Mouse (Mus musculus) forebrain, postnatal 0 days (tissue): Measurements from ENCODE around the gene Ankrd44. TPM values are rescaled to one million over a fixed set of nuclear protein-coding genes. Genes with fewer than 3 reads are reported as not detected.

Source experiments
- ATAC-seq: fragments of 200-750 bp; cut with Nextera tagmentation; 2 replicates; pipeline ENCODE4 v1.8.0; 2017; ENCODE audit warnings: mild to moderate bottlenecking, moderate library complexity
- DNase-seq: peaks from one replicate; pipeline ENCODE4 v3.0.0-alpha.2; 2015
- H3K27ac ChIP-seq: fragments of 300-500 bp; sonication (generic); 2 replicates; pipeline ENCODE4 v1.5.1; 2014; ENCODE audit warnings: low read depth, mild to moderate bottlenecking, antibody characterized with exemption, low read length, moderate library complexity, mixed read lengths
- H3K27me3 ChIP-seq: fragments of 300-500 bp; sonication (generic); 2 replicates; pipeline ENCODE4 v1.6.1; 2014; ENCODE audit warnings: mild to moderate bottlenecking, low read length, mixed read lengths; ENCODE audit not compliant: insufficient read depth
- H3K36me3 ChIP-seq: fragments of 300-500 bp; sonication (generic); 2 replicates; pipeline ENCODE4 v1.6.1; 2014; ENCODE audit warnings: mild to moderate bottlenecking, moderate library complexity; ENCODE audit not compliant: insufficient read depth
- H3K4me1 ChIP-seq: fragments of 300-500 bp; sonication (generic); 2 replicates; pipeline ENCODE4 v1.6.1; 2014; ENCODE audit warnings: antibody characterized with exemption; ENCODE audit not compliant: insufficient read depth
- H3K4me2 ChIP-seq: fragments of 300-500 bp; sonication (generic); 2 replicates; pipeline ENCODE4 v1.6.1; 2014; ENCODE audit warnings: low read depth, mild to moderate bottlenecking, moderate library complexity
- H3K4me3 ChIP-seq: fragments of 300-500 bp; sonication (generic); 2 replicates; pipeline ENCODE4 v1.5.1; 2014; ENCODE audit warnings: low read depth, low read length, mixed read lengths
- H3K9ac ChIP-seq: fragments of 300-500 bp; sonication (generic); 2 replicates; pipeline ENCODE4 v1.6.1; 2014; ENCODE audit warnings: mild to moderate bottlenecking
- H3K9me3 ChIP-seq: fragments of 300-500 bp; sonication (generic); 2 replicates; pipeline ENCODE4 v1.6.1; 2016; ENCODE audit warnings: low read length
- CTCF ChIP-seq: sonication (generic); IDR thresholded peaks from 2 replicates; pipeline ENCODE4 v1.5.1; 2016; ENCODE audit warnings: antibody characterized with exemption, control low read depth, low read depth
- whole genome bisulfite sequencing: fragments of 180-500 bp; shearing (Covaris S2); extraction: QIAGEN DNeasy Blood & Tissue Kit; methylation state at CpG from one replicate; pipeline ENCODE4 v1.1.7; 2014; 5-methylcytosine and 5-hydroxymethylcytosine counted together
- polyA plus RNA-seq: library from polyadenylated mRNA; unstranded; fragments of >200 nt; fragmentation: Nextera tagmentation; extraction: Ambion mirVana; gene quantifications from 2 replicates; pipeline ENCODE4 v1.2.1, GENCODE M21; 2015
- total RNA-seq: library from RNA; depleted of rRNA; stranded (reverse); fragments of >200 nt; gene quantifications from 2 replicates; pipeline ENCODE4 v1.2.3, GENCODE M21; 2014

Gene Ankrd44
- total and polyA plus RNA-seq, 2 experiments from 2014 or later, result 12.8 to 88.1 TPM

GRCm38 (mm10) chr1:54809811-54810549 is 116.2 kb downstream of the Ankrd44 start:
- 86% methylated on average over 10 of the region's 10 CpGs for WGBS
- no peak for ATAC-seq

DNA sequence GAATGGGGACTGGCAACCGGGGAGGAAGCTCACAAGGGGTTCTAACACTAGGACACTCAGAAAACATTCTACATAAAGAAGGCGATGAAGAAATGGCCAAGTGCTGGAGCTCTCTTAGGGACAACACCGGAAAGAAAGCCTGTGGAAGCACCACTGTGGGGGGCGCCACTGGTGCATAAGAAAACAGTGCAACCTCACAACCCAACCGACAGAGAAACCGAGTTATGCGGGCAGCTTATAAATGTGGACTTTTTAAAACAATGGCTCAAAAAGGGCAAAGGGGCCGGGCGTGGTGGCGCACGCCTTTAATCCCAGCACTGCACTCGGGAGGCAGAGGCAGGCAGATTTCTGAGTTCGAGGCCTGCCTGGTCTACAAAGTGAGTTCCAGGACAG is 117.1 kb downstream of the Ankrd44 start:
- Histone ChIP-seq H3K4me1 (no peaks in the 10 kb centered on the region), H3K9ac (no peak overlapping the region), H3K9me3 (no peaks in the 10 kb centered on the region), H3K4me3 (no peak overlapping the region), H3K27me3 (no peaks in the 10 kb centered on the region), H3K36me3 (no peaks in the 10 kb centered on the region), H3K4me2 (no peak overlapping the region), H3K27ac (no peak overlapping the region)
- DNase-seq (no peak), ATAC-seq (no peak)
- 96% methylated on average over 13 of the region's 13 CpGs for WGBS
- no peak for TF ChIP-seq CTCF

More at GRCm38 (mm10) chr1:54809811-54810549, 116.2 kb downstream of the Ankrd44 start:
- H3K9me3 ChIP-seq, result no peaks in the 10 kb centered on the region
- TF ChIP-seq CTCF, result no peak
- no peak overlapping the region for H3K4me3 ChIP-seq
- no peak overlapping the region for H3K4me2 ChIP-seq
- no peaks in the 10 kb centered on the region for H3K27me3 ChIP-seq
- no peaks in the 10 kb centered on the region for H3K4me1 ChIP-seq
- H3K36me3 ChIP-seq, result no peaks in the 10 kb centered on the region
- DNase-seq, result no peak
- no peak overlapping the region for H3K27ac ChIP-seq
- no peak overlapping the region for H3K9ac ChIP-seq

DNA sequence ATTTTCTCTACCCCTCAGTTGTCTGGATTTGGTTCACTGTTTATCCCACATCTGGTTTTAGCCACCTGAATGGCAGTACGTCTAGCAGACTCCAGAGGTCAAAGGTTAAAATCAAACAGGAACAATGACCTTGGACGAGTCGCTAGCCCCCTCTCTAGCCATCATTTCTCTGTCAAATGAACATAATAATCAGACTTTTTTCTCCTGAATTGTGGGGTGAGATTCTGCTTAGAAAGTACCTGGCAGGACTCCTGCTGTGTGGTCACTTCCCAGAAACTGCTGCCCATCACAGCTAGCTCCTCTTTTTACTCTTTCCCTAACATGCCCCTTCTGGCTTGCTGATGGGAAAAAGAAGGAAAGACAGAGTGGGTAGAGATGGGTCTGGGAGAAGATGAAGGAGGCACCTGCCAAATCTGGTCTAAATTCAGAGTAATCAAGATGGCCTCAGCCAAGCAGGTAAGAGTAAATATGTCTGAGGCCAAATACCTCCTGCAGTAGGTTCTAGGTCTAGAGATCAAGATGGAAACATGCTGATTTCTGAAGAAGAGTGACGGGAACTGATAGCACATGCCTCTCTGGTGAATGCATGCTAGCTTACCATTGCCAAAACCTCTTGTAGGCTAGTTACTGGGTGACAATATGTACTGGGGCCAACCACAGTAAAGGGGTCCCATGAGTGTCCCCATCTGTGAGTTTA is 117.6 kb downstream of the Ankrd44 start:
- Histone ChIP-seq H3K4me2 (no peak overlapping the region), H3K4me1 (no peaks in the 10 kb centered on the region), H3K4me3 (no peak overlapping the region), H3K27me3 (no peaks in the 10 kb centered on the region), H3K27ac (no peak overlapping the region), H3K9ac (no peak overlapping the region), H3K36me3 (no peaks in the 10 kb centered on the region), H3K9me3 (no peaks in the 10 kb centered on the region)
- TF ChIP-seq CTCF, result no peak
- ATAC-seq, result no peak
- DNase-seq, result no peak
- WGBS, result 76% methylated on average over 4 of the region's 4 CpGs

- Histone ChIP-seq H3K4me3 (no peak overlapping the region), H3K27ac (no peak overlapping the region), H3K4me1 (no peaks in the 10 kb centered on the region), H3K27me3 (no peaks in the 10 kb centered on the region), H3K36me3 (no peaks in the 10 kb centered on the region), H3K9ac (no peak overlapping the region), H3K4me2 (no peak overlapping the region), H3K9me3 (no peaks in the 10 kb centered on the region)
- no peak for DNase-seq
- no peak for TF ChIP-seq CTCF
- no peak for ATAC-seq
- WGBS, result 83% methylated on average over 3 of the region's 3 CpGs
Measured at GRCm38 (mm10) chr1:54807832-54808231, 118.4 kb downstream of the Ankrd44 start.

GRCm38 (mm10) chr1:54806116-54806850 is 119.9 kb downstream of the Ankrd44 start:
- H3K27me3 ChIP-seq, result no peaks in the 10 kb centered on the region

DNA sequence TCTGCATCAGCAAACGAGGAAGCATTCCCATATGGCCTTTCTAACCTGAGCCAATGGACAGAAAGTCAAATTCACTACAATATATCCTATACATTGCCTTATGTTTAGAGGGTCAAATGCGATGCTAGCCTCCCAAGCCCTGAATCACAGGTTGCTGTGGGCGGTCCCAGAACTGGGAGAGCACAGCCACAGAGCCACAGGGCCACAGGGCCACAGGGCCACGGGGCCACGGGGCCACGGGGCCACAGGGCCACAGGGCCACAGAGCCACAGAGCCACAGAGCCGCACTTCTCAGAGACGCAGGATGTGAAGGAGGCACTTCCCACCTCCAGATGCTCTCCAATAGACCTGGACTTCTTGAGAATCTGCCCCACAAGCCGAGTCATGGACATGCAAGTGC is 121.8 kb downstream of the Ankrd44 start:
- Histone ChIP-seq H3K4me3 (no peak overlapping the region), H3K4me2 (no peak overlapping the region), H3K9ac (no peak overlapping the region), H3K27me3 (no peaks in the 10 kb centered on the region), H3K9me3 (no peaks in the 10 kb centered on the region), H3K27ac (no peak overlapping the region), H3K36me3 (no peaks in the 10 kb centered on the region), H3K4me1 (no peaks in the 10 kb centered on the region)
- TF ChIP-seq CTCF, result no peak
- DNase-seq, result no peak
- no peak for ATAC-seq
- WGBS, result 93% methylated on average over 9 of the region's 9 CpGs

More at GRCm38 (mm10) chr1:54806116-54806850, 119.9 kb downstream of the Ankrd44 start:
- Histone ChIP-seq H3K36me3 (no peaks in the 10 kb centered on the region), H3K4me2 (no peak overlapping the region), H3K4me1 (no peaks in the 10 kb centered on the region), H3K9ac (no peak overlapping the region), H3K4me3 (no peak overlapping the region), H3K9me3 (no peaks in the 10 kb centered on the region), H3K27ac (no peak overlapping the region)
- no peak for DNase-seq
- WGBS, result 88% methylated on average over 2 of the region's 2 CpGs
- no peak for TF ChIP-seq CTCF
- no peak for ATAC-seq
